Mouse (Mus musculus) right cerebral cortex, postnatal 36 days (tissue): ENCODE results near the gene Rnase1.
A peak's percentile ranks its signal among the peaks of the same experiment; 100 is the strongest.

Experiments used
- DNase-seq, 2 experiments: peaks; one replicate each; pipeline ENCODE4 v3.0.0; 2022; ENCODE audit warnings: low spot score in 2 of 2, mixed read lengths in 1 of 2

Rnase1 gene

DNA sequence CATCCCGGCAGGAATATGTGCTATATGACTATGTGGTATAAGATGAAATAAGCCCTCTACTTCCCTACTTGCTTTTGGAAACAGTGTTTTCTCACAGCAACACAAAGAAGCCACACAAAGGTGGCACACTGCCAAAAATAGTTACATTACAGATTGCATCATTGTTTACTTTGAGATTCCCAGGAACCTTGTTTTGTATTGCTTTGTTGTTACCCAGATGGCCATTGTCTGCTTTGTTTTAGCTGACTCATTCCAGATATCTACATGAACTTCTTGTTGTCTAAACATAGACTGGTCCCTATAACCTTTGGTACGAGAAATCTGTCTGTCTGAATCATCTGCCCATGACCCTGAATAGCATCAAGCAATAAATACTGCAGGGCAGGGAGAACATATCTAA lies 6.2 kb downstream of the Rnase1 start:
- DNase-seq: no peak

DNA sequence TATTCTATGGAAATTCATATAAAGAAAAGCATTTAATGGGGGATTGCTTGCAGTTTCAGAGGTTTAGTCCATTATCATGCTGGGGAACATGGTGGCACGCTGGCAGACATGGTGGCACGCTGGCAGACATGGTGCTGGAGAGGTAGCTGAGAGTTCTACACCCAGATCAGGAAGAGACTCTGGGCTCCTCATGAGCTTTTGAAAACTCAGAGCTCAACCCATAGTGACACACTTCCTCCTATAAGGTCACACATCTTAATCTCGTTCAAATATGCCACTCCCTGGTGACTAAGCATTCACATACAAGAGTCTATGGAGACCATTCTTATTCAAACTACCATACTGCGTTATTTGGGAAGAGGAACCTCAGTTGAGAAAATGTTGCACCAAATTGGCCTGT lies 14.2 kb downstream of the Rnase1 start:
- DNase-seq: no peak

GRCm38 (mm10) chr14:51131086-51131815 lies 15.3 kb downstream of the Rnase1 start:
- DNase-seq: no peak

- DNase-seq: no peak
Measured at GRCm38 (mm10) chr14:51130315-51130940, 16.2 kb downstream of the Rnase1 start.

GRCm38 (mm10) chr14:51129624-51129975 lies 17.0 kb downstream of the Rnase1 start:
- DNase-seq: no peak

- DNase-seq: no peak
Measured at GRCm38 (mm10) chr14:51128775-51129623, 17.6 kb downstream of the Rnase1 start.

DNA sequence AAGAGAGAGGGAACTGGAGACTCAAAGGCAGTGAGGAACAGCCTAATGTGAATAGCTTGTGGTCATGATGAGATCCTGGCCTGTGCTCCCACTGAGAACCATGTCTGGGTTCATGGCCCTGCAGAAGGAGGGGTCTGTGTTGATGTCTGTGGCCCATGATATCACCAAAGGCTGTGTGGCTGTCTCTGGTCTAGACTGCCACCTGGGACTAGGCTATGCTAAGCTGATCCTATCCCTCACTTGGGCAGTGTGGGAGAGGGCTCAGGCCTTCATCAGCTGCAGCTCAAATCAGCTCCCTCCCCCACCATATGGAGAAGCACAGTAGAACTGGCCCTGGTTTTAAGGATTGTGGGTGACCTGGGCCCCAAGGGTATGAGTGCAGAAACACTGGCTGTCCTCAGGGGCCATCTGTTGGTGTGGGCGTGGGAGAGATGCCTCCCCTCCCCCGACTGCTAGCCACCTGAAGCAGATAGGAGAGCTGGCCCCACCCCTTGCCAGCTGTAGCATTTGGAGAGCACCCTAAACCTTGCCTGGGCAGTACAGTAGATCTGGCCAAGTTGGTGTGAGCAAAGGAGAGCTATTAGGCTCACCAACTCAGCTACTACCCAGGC lies 18.8 kb downstream of the Rnase1 start:
- DNase-seq: no peak

GRCm38 (mm10) chr14:51125684-51126083 lies 20.9 kb downstream of the Rnase1 start:
- no peak for DNase-seq

- no peak for DNase-seq
Measured at GRCm38 (mm10) chr14:51113916-51114560, 32.5 kb downstream of the Rnase1 start, which contains the start of gene Eddm3b. Gene Eddm3b (plus strand): TSS chr14:51114426.

DNA sequence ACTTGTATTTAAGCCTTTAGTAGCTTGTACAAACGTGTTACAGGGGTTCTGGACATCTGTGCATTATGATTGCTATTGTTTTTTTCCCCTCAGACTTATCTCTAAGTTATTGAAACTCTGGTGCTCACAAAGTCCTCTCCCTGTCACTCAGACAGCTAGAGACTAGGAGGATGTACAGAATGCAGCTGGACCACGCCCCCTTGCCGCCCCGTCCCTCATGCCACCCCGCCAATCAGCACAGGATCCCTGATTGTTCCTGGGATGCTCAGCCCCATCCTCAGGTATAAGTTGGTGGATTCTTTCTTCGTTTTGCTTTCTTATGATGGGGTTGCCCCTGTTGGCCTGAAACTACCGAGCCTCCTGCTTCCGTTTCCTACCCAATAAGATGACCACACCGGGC lies 33.1 kb downstream of the Rnase1 start:
- no peak for DNase-seq

GRCm38 (mm10) chr14:51111966-51112365 lies 34.6 kb downstream of the Rnase1 start:
- DNase-seq: no peak

DNA sequence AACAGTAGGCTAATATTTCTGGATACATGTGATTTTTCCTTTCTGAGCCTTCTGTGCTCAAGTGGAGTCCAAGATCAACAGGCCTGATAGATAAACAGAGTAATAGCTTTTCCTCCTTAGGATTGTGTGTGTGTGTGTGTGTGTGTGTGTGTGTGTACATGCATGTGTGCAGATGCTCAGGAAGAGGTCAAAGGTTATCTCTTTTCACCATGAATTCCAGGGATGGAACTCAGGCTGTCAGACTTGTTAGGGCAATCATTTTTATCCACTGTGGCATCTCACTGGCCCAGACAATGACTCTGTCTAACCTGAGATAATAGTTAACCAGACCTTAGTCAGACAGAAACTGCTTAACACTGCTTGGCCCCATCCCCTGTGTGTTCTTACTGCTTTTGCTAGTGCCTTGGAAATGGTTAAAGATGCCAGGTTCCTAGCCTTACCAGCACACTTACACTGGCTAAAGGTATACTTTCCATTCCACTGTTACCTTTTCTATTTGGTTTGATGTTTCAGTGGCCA lies 40.1 kb downstream of the Rnase1 start:
- DNase-seq: no peak

DNA sequence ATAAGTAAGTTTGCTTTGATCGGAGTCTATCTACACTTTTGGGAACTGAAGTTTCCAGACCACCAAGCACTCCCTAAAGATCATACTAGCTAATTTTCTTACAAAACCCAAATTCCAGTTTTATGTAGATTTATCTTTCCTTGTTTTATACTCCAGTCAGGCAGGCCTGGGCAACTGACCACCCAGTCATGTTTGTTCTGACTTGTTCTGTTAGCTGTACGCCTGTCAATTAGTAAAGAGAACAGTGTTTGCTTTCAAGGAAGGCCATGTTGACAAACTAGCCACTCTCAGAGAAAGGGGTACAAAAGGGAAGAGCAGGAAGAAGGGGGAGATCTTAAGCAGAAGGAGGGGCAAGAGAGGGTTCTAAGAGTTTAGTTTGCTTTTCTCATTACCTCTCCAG lies 42.2 kb downstream of the Rnase1 start:
- DNase-seq: no peak

DNA sequence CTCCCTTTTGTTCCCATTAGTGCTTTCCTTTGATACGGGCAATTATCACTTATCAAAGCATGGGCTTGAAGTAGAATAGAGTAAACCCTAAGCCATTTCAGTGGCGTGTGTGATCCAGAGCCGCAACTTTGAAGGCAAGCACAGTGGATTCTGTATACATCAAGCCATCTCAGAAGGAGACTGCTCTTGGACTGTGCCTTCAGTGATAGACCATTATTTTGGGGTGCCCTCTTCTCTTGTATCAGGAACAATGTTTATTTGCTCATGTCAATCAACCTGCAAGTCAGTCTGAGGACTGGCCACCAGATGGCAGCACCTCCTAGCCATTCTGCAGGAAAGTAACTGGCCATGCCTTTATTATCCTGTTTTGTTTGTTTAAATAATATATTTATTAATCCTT lies 43.4 kb downstream of the Rnase1 start:
- DNase-seq: peak; percentile 25 to 53

GRCm38 (mm10) chr14:51101284-51101683 lies 45.3 kb downstream of the Rnase1 start:
- DNase-seq: no peak

- DNase-seq: no peak
Measured at GRCm38 (mm10) chr14:51098921-51099320, 47.7 kb downstream of the Rnase1 start.

- peak; percentile 67 to 80 for DNase-seq
Measured at GRCm38 (mm10) chr14:51098300-51098699, 48.3 kb downstream of the Rnase1 start.

DNA sequence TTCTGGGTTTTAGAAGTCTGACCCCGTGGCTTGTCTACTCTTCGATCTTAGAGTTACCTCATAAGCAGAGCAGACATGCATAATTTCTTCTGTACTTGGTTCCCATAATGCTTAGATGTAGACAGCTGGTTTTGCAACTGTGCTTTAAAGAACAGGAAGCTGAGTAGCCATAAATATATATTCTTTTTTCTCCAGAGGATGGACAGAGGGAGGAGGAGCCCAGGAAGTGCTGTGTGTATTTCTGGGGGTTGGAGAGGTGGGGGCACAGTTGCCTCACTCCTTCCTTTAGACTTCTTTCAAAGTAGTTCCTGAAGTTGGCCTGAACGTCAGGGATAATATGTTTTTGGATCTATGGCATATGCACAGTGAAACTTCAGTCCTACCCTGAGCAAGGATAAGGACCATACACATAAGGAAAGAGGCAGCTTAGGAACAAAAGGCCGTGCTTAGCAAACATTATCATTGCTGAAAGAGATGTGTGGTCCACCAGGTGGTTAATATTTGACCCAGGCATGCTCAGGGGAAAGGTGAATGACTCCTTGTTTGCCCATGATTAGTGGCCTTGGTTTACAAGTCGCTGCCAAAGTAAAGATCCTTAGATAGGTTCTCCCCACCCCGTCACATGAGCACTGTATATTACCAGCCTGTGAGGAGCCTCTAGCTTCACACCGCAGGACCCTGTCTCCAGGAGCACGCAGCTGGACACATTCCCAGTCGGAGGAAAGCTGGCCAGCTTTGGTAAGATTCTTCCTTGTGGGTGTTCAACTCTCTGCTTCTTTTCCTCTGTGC lies 50.7 kb downstream of the Rnase1 start:
- DNase-seq: no peak
